Mouse (Mus musculus) kidney, embryonic 14.5 days (tissue): ENCODE data around the gene Sigmar1. TPM values are rescaled to one million over a fixed set of nuclear protein-coding genes. Genes with fewer than 3 reads are reported as not detected.
"Not testable (repeated sequence)": the region's sequence is repeated elsewhere in the genome, so short reads cannot be mapped to it uniquely, and the experiment has no call there.

ENCODE experiments used
- ATAC-seq: fragments of 200-750 bp; cut with Nextera tagmentation; 2 replicates; pipeline ENCODE4 v1.8.0; 2017; ENCODE audit warnings: moderate number of reproducible peaks, mild to moderate bottlenecking, moderate TSS enrichment, moderate library complexity; ENCODE audit not compliant: low FRiP score, low TSS enrichment
- H3K27ac ChIP-seq: fragments of 300-500 bp; sonication (generic); 2 replicates; pipeline ENCODE4 v1.5.1; 2014; ENCODE audit warnings: low read depth, mild to moderate bottlenecking, low read length, moderate library complexity, mixed read lengths
- H3K27me3 ChIP-seq: fragments of 300-500 bp; sonication (generic); 2 replicates; pipeline ENCODE4 v1.6.1; 2014; ENCODE audit warnings: mild to moderate bottlenecking, low read length; ENCODE audit not compliant: control insufficient read depth, insufficient read depth
- H3K36me3 ChIP-seq: fragments of 300-500 bp; sonication (generic); 2 replicates; pipeline ENCODE4 v1.6.1; 2014; ENCODE audit warnings: low read length, mixed read lengths; ENCODE audit not compliant: control insufficient read depth, insufficient read depth
- H3K4me1 ChIP-seq: fragments of 300-500 bp; sonication (generic); 2 replicates; pipeline ENCODE4 v1.6.1; 2014; ENCODE audit warnings: low read length, mixed read lengths; ENCODE audit not compliant: control insufficient read depth, insufficient read depth
- H3K4me2 ChIP-seq: fragments of 300-500 bp; sonication (generic); replicated peaks from 2 replicates; pipeline ENCODE4 v1.6.1; 2014; ENCODE audit warnings: low read depth, mild to moderate bottlenecking, low read length
- H3K4me3 ChIP-seq: fragments of 300-500 bp; sonication (generic); 2 replicates; pipeline ENCODE4 v1.5.1; 2014; ENCODE audit warnings: mild to moderate bottlenecking, low read length
- H3K9ac ChIP-seq: fragments of 300-500 bp; sonication (generic); 2 replicates; pipeline ENCODE4 v1.6.1; 2014; ENCODE audit warnings: low read depth, mild to moderate bottlenecking, low read length, moderate library complexity
- H3K9me3 ChIP-seq: fragments of 300-500 bp; sonication (generic); 2 replicates; pipeline ENCODE4 v1.6.1; 2016; ENCODE audit warnings: low read length; ENCODE audit not compliant: control insufficient read depth
- WGBS: fragments of 180-500 bp; shearing (Covaris S2); extraction: QIAGEN DNeasy Blood & Tissue Kit; methylation state at CpG from one replicate; pipeline ENCODE4 v1.1.7; 2014; 5-methylcytosine and 5-hydroxymethylcytosine counted together
- polyA plus RNA-seq: library from polyadenylated mRNA; unstranded; fragments of >200 nt; fragmentation: Nextera tagmentation; extraction: Ambion mirVana; gene quantifications from 2 replicates; pipeline ENCODE4 v1.2.1, GENCODE M21; 2014

The Sigmar1 gene
- polyA plus RNA-seq: 80.8 and 92.2 TPM in 2 replicates

- H3K4me1 ChIP-seq: peaks cover 5% of the 10 kb centered on the region; the same call in 1 of the 2 replicates
- ATAC-seq: peak; percentile 73
- no peaks in the 10 kb centered on the region for H3K9me3 ChIP-seq
- under 1% methylated on average over 57 of the region's 57 CpGs for WGBS
- H3K27ac ChIP-seq: peak within 1 kb of the TSS; percentile 88
- peak within 1 kb of the TSS; percentile 89 for H3K4me2 ChIP-seq
- H3K27me3 ChIP-seq: no peaks in the 10 kb centered on the region
- H3K4me3 ChIP-seq: peak within 1 kb of the TSS; percentile 73
- H3K36me3 ChIP-seq: peaks cover 7% of the 10 kb centered on the region; the same call in 1 of the 2 replicates
- H3K9ac ChIP-seq: peak within 1 kb of the TSS; percentile 67
These were observed at the start of gene Sigmar1 for GRCm38 (mm10) chr4:41755338-41756305. Gene Sigmar1, minus strand, starts transcription at chr4:41756157.

GRCm38 (mm10) chr4:41783197-41783596 lies 27.2 kb upstream of the Sigmar1 start:
- not testable (repeated sequence) for ATAC-seq, H3K4me3 ChIP-seq, H3K4me2 ChIP-seq, H3K27me3 ChIP-seq, H3K4me1 ChIP-seq, H3K36me3 ChIP-seq, H3K9ac ChIP-seq, H3K9me3 ChIP-seq, H3K27ac ChIP-seq
- 24% methylated on average over 3 of the region's 3 CpGs for WGBS

DNA sequence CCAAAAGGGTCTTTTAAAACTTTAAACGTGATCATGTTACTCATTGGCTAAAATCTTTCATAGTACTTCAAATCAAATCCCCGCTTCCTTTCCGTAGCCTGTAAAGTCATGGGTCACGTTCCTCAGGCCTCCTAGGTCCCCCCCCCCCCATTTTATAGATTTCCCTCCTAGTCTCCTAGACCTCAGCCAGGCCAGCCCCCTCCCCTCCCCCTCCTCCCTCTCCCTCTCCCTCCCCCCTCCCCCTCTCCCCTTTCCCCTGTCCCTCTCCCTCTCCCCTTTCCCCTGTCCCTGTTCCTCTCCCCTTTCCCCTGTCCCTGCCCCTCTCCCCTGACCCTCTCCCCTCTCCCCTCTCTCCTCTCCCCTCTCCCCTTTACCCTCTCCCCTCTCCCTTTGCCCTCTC lies 26.8 kb upstream of the Sigmar1 start:
- WGBS: 31% methylated on average over 4 of the region's 4 CpGs
- H3K36me3 ChIP-seq, H3K4me1 ChIP-seq, H3K4me3 ChIP-seq, ATAC-seq, H3K9me3 ChIP-seq, H3K27ac ChIP-seq, H3K4me2 ChIP-seq, H3K9ac ChIP-seq, H3K27me3 ChIP-seq: not testable (repeated sequence)

GRCm38 (mm10) chr4:41781748-41782485 lies 26.0 kb upstream of the Sigmar1 start:
- not testable (repeated sequence) for H3K36me3 ChIP-seq, H3K4me1 ChIP-seq, H3K9ac ChIP-seq, H3K4me2 ChIP-seq, H3K4me3 ChIP-seq, ATAC-seq, H3K9me3 ChIP-seq, H3K27ac ChIP-seq, H3K27me3 ChIP-seq
- 18% methylated on average over 13 of the region's 21 CpGs for WGBS

GRCm38 (mm10) chr4:41781271-41781670 lies 25.3 kb upstream of the Sigmar1 start:
- not testable (repeated sequence) for ATAC-seq, H3K9me3 ChIP-seq
- 27% methylated on average over 3 of the region's 9 CpGs for WGBS

DNA sequence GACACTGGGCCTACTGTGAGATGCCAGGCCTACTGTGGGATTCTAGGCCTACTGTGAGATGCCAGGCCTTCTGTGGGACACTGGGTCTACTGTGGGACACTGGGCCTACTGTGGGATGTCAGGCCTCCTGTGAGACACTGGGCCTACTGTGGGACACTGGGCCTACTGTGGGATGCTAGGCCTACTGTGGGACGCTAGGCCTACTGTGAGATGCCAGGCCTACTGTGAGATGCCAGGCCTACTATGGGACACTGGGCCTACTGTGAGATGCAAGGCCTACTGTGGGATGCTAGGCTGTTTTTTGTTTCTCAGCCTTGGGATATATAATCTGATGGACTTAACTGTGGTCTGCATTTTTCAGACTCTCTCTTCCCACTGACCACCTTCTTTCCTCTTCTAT lies 19.9 kb upstream of the Sigmar1 start:
- not testable (repeated sequence) for H3K4me1 ChIP-seq, H3K27me3 ChIP-seq, H3K9me3 ChIP-seq, H3K36me3 ChIP-seq, H3K4me2 ChIP-seq, H3K9ac ChIP-seq, H3K27ac ChIP-seq, H3K4me3 ChIP-seq, ATAC-seq
- 88% methylated on average over 1 of the region's 1 CpGs for WGBS

More at GRCm38 (mm10) chr4:41781271-41781670, 25.3 kb upstream of the Sigmar1 start:
- not testable (repeated sequence) for H3K4me1 ChIP-seq, H3K4me3 ChIP-seq, H3K27ac ChIP-seq, H3K4me2 ChIP-seq, H3K27me3 ChIP-seq, H3K9ac ChIP-seq, H3K36me3 ChIP-seq

DNA sequence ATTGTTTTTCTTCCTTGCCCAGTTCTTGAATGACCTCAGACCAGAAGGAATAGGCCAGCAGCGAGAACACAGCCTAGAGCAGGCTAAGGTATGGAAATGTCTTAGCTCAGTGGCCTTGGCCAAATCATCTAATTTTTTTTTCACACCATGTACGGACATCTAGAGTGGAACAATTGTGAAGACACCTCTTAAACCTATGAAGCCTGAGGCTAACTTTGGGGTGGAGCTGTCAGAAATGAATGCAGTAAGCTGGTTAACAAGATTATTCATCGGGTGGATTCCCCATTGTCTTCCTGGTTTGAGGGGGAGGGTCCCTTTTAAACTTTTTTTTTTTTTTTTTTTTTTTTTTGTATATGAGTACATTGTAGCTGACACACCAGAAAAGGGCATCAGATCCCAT lies 18.5 kb upstream of the Sigmar1 start:
- H3K9ac ChIP-seq, H3K27me3 ChIP-seq, H3K36me3 ChIP-seq, H3K27ac ChIP-seq, ATAC-seq, H3K4me1 ChIP-seq, H3K9me3 ChIP-seq: not testable (repeated sequence)
- 66% methylated on average over 3 of the region's 3 CpGs for WGBS
- Histone ChIP-seq H3K4me2 (peak overlapping the region; percentile 33), H3K4me3 (peak overlapping the region; percentile 28; the same call in 1 of the 2 replicates)

GRCm38 (mm10) chr4:41774002-41774401 lies 18.0 kb upstream of the Sigmar1 start, which contains the start of gene Ccl27a:
Gene Ccl27a, minus strand, starts transcription at chr4:41774247.
- WGBS: 2% methylated on average over 12 of the region's 14 CpGs
- peak within 1 kb of the TSS; percentile 28; the same call in 1 of the 2 replicates for H3K4me3 ChIP-seq
- H3K27ac ChIP-seq, H3K9me3 ChIP-seq, H3K4me1 ChIP-seq, H3K27me3 ChIP-seq, H3K9ac ChIP-seq, H3K36me3 ChIP-seq, ATAC-seq: not testable (repeated sequence)
- H3K4me2 ChIP-seq: peak within 1 kb of the TSS; percentile 33
